Comparison of ENCODE assay signal across 19 mouse cellular contexts in the genomic region with DNA sequence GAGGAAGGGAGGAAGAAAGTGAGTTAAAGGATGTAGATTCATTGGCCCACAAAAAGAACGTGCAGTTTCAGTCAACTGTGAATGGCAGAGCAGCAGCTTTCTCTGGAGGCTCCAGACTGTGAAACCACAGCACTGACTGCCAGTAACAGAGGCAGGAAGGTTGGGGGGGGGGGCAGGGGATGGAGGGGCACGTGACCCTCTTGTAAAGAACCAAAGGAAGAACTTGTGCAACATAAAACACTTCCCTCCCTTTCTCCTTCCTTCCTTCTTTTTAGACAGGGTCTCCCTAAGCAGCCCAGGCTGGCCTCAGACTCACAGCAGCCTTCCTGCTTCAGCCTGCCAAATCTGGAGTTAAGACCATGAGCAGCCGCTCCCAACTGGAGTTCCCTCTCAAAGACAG.
A peak's percentile ranks its signal among the peaks of the same experiment; 100 is the strongest.
DNase-seq lines count a peak whose midpoint lies in the region; ATAC-seq lines count a peak whose summit lies in the region.
"Had no signal": no experiment of that assay in that cellular context is flagged by ENCODE, and none has a peak within 500 bp of the region (broad histone marks: within the 10 kb centered on the region; RNA-seq: fewer than 3 reads in every experiment).

No protein-coding gene starts in this region.

- peak; percentile 78 for DNase-seq in 416B (ENCODE audit: low read depth)
- peak; percentile 17 for DNase-seq in Muller cell, postnatal 12 days (ENCODE audit: inconsistent ontology term)
- no peak for DNase-seq in c-Kit-positive CD71-positive TER-119-positive erythroid progenitor cells, embryonic 14.5 days (ENCODE audit: low spot score)
- DNase-seq in embryonic facial prominence, embryonic 10.5 days (ENCODE audit: low spot score): no peak
- DNase-seq in layer of hippocampus, adult 18-20 months (ENCODE audit: low spot score in 2 of 2): no peak
- DNase-seq: adrenal gland, postnatal 10 days; cerebellum, adult 9-10 months; cerebellum, postnatal 25 days; forebrain, postnatal 0 days; gastrocnemius, adult 2 months; heart, adult 2 months; heart, postnatal 14 days had no signal

- WGBS in embryonic facial prominence, embryonic 10.5 days: 74% methylated on average over 3 of the region's 3 CpGs

- no peaks in the 10 kb centered on the region; the same call in 1 of the 2 replicates for H3K27me3 ChIP-seq in embryonic facial prominence, embryonic 10.5 days (replicated peaks; ENCODE audit: low read depth, poor library complexity, severe bottlenecking)
- H3K27me3 ChIP-seq: forebrain, embryonic 13.5 days; heart, embryonic 15.5 days; intestine, embryonic 15.5 days had no signal

- no peaks in the 10 kb centered on the region for H3K36me3 ChIP-seq in embryonic facial prominence, embryonic 10.5 days (replicated peaks)
- H3K36me3 ChIP-seq: hindbrain, embryonic 10.5 days; intestine, embryonic 15.5 days had no signal

- H3K9me3 ChIP-seq in embryonic facial prominence, embryonic 10.5 days: peaks cover 6% of the 10 kb centered on the region; the same call in 1 of the 2 replicates
- H3K9me3 ChIP-seq: forebrain, embryonic 13.5 days; heart, embryonic 15.5 days; hindbrain, embryonic 10.5 days; intestine, embryonic 15.5 days had no signal

- ATAC-seq in granulocyte monocyte progenitor cell, adult 5-6 weeks (replicated peaks; ENCODE audit: poor library complexity, severe bottlenecking): peak; percentile 71
- peak; percentile 13; the same call in 1 of the 2 replicates for ATAC-seq in neutrophil, adult 5-6 weeks (ENCODE audit: extremely low read depth, insufficient number of reproducible peaks, low FRiP score, poor library complexity, severe bottlenecking)
- ATAC-seq: forebrain, embryonic 13.5 days; forebrain, postnatal 0 days; intestine, embryonic 15.5 days had no signal

- H3K4me1 ChIP-seq in embryonic facial prominence, embryonic 10.5 days: peaks cover 12% of the 10 kb centered on the region
- H3K4me1 ChIP-seq: forebrain, embryonic 13.5 days; heart, embryonic 15.5 days had no signal

- no peak overlapping the region for H3K4me3 ChIP-seq in embryonic facial prominence, embryonic 10.5 days
- H3K4me3 ChIP-seq: forebrain, embryonic 13.5 days; gastrocnemius, adult 2 months; heart, adult 2 months; heart, embryonic 15.5 days; hindbrain, embryonic 10.5 days; intestine, embryonic 15.5 days had no signal

- no peak overlapping the region for H3K27ac ChIP-seq in embryonic facial prominence, embryonic 10.5 days (replicated peaks)
- H3K27ac ChIP-seq: forebrain, embryonic 13.5 days; heart, adult 2 months; heart, embryonic 15.5 days; hindbrain, embryonic 10.5 days; hindbrain, embryonic 14.5 days; intestine, embryonic 15.5 days had no signal

Comparison
In these comparisons a context has a peak if more than half of its experiments do, and no peak if none do; other contexts are left out.
1. DNase-seq: peak in 416B (single experiment) and Muller cell, postnatal 12 days (single experiment); none in c-Kit-positive CD71-positive TER-119-positive erythroid progenitor cells, embryonic 14.5 days (single experiment), embryonic facial prominence, embryonic 10.5 days (single experiment) and layer of hippocampus, adult 18-20 months (0 of 2).